Mouse (Mus musculus): Measurements from ENCODE around the gene Cipc. TPM values are rescaled to one million over a fixed set of nuclear protein-coding genes. Genes with fewer than 3 reads are reported as not detected.

Cipc gene
- 55.0 and 56.0 TPM in 2 replicates for polyA plus RNA-seq (2015; fragmentation: Nextera tagmentation; extraction: Ambion mirVana)

- peaks cover 51% of the 10 kb centered on the region for H3K4me1 ChIP-seq
- no peaks in the 10 kb centered on the region for H3K36me3 ChIP-seq (replicated peaks)
- H3K4me3 ChIP-seq = peak within 1 kb of the TSS; percentile 58
- peak within 1 kb of the TSS; percentile 87 for H3K9ac ChIP-seq
- peak; percentile 98 for ATAC-seq (replicated peaks)
- under 1% methylated on average over 64 of the region's 64 CpGs for WGBS
- no peaks in the 10 kb centered on the region for H3K9me3 ChIP-seq
- no peaks in the 10 kb centered on the region for H3K27me3 ChIP-seq (replicated peaks)
- H3K4me2 ChIP-seq = peak within 1 kb of the TSS; percentile 80
- H3K27ac ChIP-seq = peak within 1 kb of the TSS; percentile 99
These were observed at the start of gene Cipc for GRCm38 (mm10) chr12:86946862-86947574. TSS of gene Cipc (plus strand) at chr12:86947043.

- Histone ChIP-seq H3K4me2 (peak overlapping the region; percentile 70), H3K9ac (peak overlapping the region; percentile 23), H3K36me3 (replicated peaks) (no peaks in the 10 kb centered on the region), H3K27me3 (replicated peaks) (no peaks in the 10 kb centered on the region), H3K4me3 (no peak overlapping the region), H3K4me1 (peaks cover 68% of the 10 kb centered on the region), H3K9me3 (no peaks in the 10 kb centered on the region), H3K27ac (peak overlapping the region; percentile 99)
- ATAC-seq (replicated peaks) = no peak
- 16% methylated on average over 7 of the region's 7 CpGs for WGBS
These were observed 49.0 kb upstream of the Cipc start for GRCm38 (mm10) chr12:86897769-86898273.

- no peaks in the 10 kb centered on the region for H3K36me3 ChIP-seq (replicated peaks)
- H3K4me3 ChIP-seq = no peak overlapping the region
- WGBS = 43% methylated on average over 3 of the region's 3 CpGs
- H3K9ac ChIP-seq = peak overlapping the region; percentile 23
- H3K4me2 ChIP-seq = peak overlapping the region; percentile 70
- ATAC-seq (replicated peaks) = no peak
- H3K4me1 ChIP-seq = peaks cover 61% of the 10 kb centered on the region
- H3K27me3 ChIP-seq (replicated peaks) = no peaks in the 10 kb centered on the region
- no peaks in the 10 kb centered on the region for H3K9me3 ChIP-seq
- H3K27ac ChIP-seq = peak overlapping the region; percentile 99
These were observed 48.4 kb upstream of the Cipc start for GRCm38 (mm10) chr12:86898448-86898847.

DNA sequence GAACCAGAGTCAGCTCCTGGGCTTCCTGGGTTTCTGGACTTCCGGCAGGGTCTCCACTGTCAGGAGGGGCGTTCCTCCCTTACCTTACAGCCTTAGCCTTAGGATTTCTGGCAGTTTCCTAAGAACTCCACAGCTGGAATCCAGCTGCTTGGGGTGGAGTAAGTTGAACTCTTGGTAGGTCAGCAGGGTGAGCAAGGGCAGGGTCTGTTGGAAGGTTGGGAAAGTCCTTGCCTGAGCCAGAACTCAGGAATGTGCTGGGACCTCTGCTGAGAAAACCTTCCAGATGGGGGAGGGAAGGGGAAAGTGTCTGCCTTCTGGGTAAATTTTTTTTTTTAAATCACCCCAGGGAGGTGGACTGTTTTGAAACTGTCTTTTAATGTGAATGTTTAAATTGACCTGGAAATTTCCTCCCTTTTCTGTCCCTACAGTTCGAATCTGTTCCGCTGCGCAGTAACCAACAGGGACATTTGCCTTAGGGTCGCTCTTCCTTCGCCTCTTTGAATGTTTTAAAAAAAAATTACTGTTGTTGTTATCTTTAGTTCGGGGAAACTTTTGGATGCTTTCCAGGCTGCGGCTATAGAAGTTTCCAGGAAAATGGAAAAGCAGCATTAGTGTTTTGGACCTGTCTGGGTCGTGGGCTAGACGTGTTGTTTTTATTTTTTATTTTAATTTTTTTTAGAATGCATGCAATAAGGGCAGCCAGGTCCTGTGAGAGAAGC, 47.2 kb upstream of the Cipc start:
- peak overlapping the region; percentile 50; the same call in 1 of the 2 replicates for H3K27ac ChIP-seq

GRCm38 (mm10) chr12:86903828-86904806, 42.7 kb upstream of the Cipc start:
- H3K27ac ChIP-seq = no peak overlapping the region
- H3K9me3 ChIP-seq = no peaks in the 10 kb centered on the region
- ATAC-seq (replicated peaks) = no peak
- H3K4me2 ChIP-seq = no peak overlapping the region
- no peak overlapping the region for H3K9ac ChIP-seq
- no peaks in the 10 kb centered on the region for H3K27me3 ChIP-seq (replicated peaks)
- H3K4me1 ChIP-seq = peaks cover 22% of the 10 kb centered on the region
- no peak overlapping the region for H3K4me3 ChIP-seq
- no peaks in the 10 kb centered on the region for H3K36me3 ChIP-seq (replicated peaks)
- WGBS = 85% methylated on average over 11 of the region's 11 CpGs

More for the DNA sequence above, 47.2 kb upstream of the Cipc start:
- 67% methylated on average over 11 of the region's 11 CpGs for WGBS
- Histone ChIP-seq H3K36me3 (replicated peaks) (no peaks in the 10 kb centered on the region), H3K4me1 (peaks cover 54% of the 10 kb centered on the region), H3K9ac (no peak overlapping the region), H3K9me3 (no peaks in the 10 kb centered on the region), H3K4me2 (no peak overlapping the region), H3K4me3 (no peak overlapping the region), H3K27me3 (replicated peaks) (no peaks in the 10 kb centered on the region)
- ATAC-seq (replicated peaks) = no peak

GRCm38 (mm10) chr12:86905203-86905602, 41.6 kb upstream of the Cipc start:
- no peak overlapping the region for H3K4me2 ChIP-seq
- H3K4me1 ChIP-seq = peaks cover 13% of the 10 kb centered on the region
- no peak for ATAC-seq (replicated peaks)
- no peaks in the 10 kb centered on the region for H3K9me3 ChIP-seq
- no peaks in the 10 kb centered on the region for H3K27me3 ChIP-seq (replicated peaks)
- no peaks in the 10 kb centered on the region for H3K36me3 ChIP-seq (replicated peaks)
- no peak overlapping the region for H3K27ac ChIP-seq
- no peak overlapping the region for H3K9ac ChIP-seq
- no peak overlapping the region for H3K4me3 ChIP-seq
- 15% methylated on average over 4 of the region's 4 CpGs for WGBS

GRCm38 (mm10) chr12:86905876-86906275, 41.0 kb upstream of the Cipc start:
- no peaks in the 10 kb centered on the region for H3K36me3 ChIP-seq (replicated peaks)
- no peak overlapping the region for H3K27ac ChIP-seq
- no peak overlapping the region for H3K9ac ChIP-seq
- 62% methylated on average over 7 of the region's 7 CpGs for WGBS
- 0 out of 2 replicates have a peak, but pooled peaks have one; percentile 8 for ATAC-seq (replicated peaks)
- H3K4me3 ChIP-seq = no peak overlapping the region
- no peaks in the 10 kb centered on the region for H3K27me3 ChIP-seq (replicated peaks)
- H3K9me3 ChIP-seq = no peaks in the 10 kb centered on the region
- H3K4me1 ChIP-seq = peaks cover 14% of the 10 kb centered on the region; the same call in 1 of the 2 replicates
- H3K4me2 ChIP-seq = no peak overlapping the region

GRCm38 (mm10) chr12:86906395-86906794, 40.4 kb upstream of the Cipc start:
- Histone ChIP-seq H3K4me2 (no peak overlapping the region), H3K36me3 (replicated peaks) (no peaks in the 10 kb centered on the region), H3K4me1 (peaks cover 19% of the 10 kb centered on the region), H3K4me3 (no peak overlapping the region), H3K9me3 (no peaks in the 10 kb centered on the region), H3K27me3 (replicated peaks) (no peaks in the 10 kb centered on the region), H3K27ac (no peak overlapping the region), H3K9ac (no peak overlapping the region)
- ATAC-seq (replicated peaks) = peak; percentile 32; the same call in 1 of the 2 replicates
- WGBS = 3% methylated on average over 15 of the region's 15 CpGs

GRCm38 (mm10) chr12:86911482-86911931, 35.3 kb upstream of the Cipc start:
- H3K27me3 ChIP-seq (replicated peaks) = no peaks in the 10 kb centered on the region
- H3K4me3 ChIP-seq = no peak overlapping the region
- no peaks in the 10 kb centered on the region for H3K9me3 ChIP-seq
- peak overlapping the region; percentile 6; the same call in 1 of the 2 replicates for H3K4me2 ChIP-seq
- H3K9ac ChIP-seq = peak overlapping the region; percentile 18; the same call in 1 of the 2 replicates
- H3K36me3 ChIP-seq (replicated peaks) = no peaks in the 10 kb centered on the region
- peaks cover 42% of the 10 kb centered on the region for H3K4me1 ChIP-seq
- H3K27ac ChIP-seq = peak overlapping the region; percentile 85
- WGBS = 23% methylated on average over 10 of the region's 10 CpGs
- ATAC-seq (replicated peaks) = peak; percentile 78

DNA sequence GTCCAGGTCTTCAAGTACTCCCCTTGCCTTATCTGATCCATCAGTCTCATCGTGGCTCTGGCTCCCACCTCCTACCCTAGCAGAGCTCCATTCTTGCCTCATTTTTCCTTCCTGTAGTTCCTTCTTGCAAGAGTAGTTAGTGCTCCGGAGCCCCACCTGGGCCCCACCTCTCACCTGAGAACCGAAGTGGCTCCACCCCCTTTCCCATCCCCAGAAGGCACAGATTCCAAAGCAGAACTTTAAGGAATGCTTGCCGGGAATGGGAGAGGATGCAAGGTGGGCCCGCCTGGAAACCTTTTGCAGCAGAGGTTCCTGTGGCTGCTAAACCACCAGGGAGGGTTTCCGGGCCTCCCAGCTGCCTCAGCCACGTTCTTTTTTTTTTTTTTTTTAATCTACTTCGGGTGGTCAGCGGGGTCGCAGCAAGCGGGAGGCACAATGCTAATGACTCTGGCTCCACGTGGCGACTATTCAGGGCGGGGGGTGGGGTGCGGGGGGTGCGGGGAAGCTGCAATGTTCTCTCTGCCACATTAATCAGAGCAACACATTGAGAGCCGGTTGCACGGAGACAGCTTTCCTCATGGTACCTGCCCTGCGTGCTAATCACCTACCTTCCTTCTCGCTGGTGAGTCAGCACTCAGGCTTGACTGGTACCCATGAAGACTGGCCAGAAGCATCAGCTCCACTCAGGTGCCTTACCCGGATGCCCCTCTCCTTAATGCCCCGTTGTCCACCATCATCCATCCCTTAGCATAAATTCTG, 34.3 kb upstream of the Cipc start:
- no peaks in the 10 kb centered on the region for H3K36me3 ChIP-seq (replicated peaks)
- H3K9ac ChIP-seq = no peak overlapping the region
- 0 out of 2 replicates have a peak, but pooled peaks have one; percentile 12 for ATAC-seq (replicated peaks)
- peak overlapping the region; percentile 85 for H3K27ac ChIP-seq
- H3K9me3 ChIP-seq = no peaks in the 10 kb centered on the region
- no peaks in the 10 kb centered on the region for H3K27me3 ChIP-seq (replicated peaks)
- no peak overlapping the region for H3K4me3 ChIP-seq
- H3K4me1 ChIP-seq = peaks cover 45% of the 10 kb centered on the region
- WGBS = 9% methylated on average over 22 of the region's 22 CpGs
- H3K4me2 ChIP-seq = peak overlapping the region; percentile 6; the same call in 1 of the 2 replicates

DNA sequence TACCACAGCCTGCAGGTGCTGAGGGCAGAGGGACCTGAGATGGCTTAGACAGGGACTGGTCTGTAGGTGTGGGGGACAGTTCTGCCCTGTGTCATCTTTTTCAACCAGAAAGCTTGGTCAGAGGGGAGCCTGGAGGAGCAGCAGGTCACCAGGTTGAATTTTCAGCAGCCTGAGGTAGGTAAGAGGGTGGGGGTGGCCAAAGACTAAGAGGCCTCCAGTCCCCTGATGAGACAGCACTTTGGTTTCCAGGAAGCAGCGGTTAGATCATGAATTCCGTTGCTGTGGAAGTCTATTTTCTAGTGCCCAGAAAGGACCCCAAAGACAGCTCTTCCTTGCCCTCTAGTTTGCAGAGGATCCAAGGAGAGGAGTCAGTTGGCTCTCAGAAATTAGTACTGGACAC, 32.5 kb upstream of the Cipc start:
- Histone ChIP-seq H3K27ac (0 out of 2 replicates have a peak overlapping the region, but pooled peaks have one; percentile 31), H3K27me3 (replicated peaks) (no peaks in the 10 kb centered on the region), H3K9ac (no peak overlapping the region; the same call in 1 of the 2 replicates), H3K4me3 (no peak overlapping the region), H3K4me1 (peaks cover 63% of the 10 kb centered on the region), H3K36me3 (replicated peaks) (no peaks in the 10 kb centered on the region), H3K4me2 (no peak overlapping the region), H3K9me3 (no peaks in the 10 kb centered on the region)
- 50% methylated on average over 2 of the region's 2 CpGs for WGBS
- ATAC-seq (replicated peaks) = no peak
